9 mouse cellular contexts compared by ENCODE assay signal in genomic region chr4:137044516-137044915, GRCm38 (mm10). TPM values are rescaled to one million over a fixed set of nuclear protein-coding genes. Genes with fewer than 3 reads are reported as not detected.
DNase-seq lines count a peak whose midpoint lies in the region; ATAC-seq and TF ChIP-seq lines count a peak whose summit lies in the region.
"Had no signal": no experiment of that assay in that cellular context is flagged by ENCODE, and none has a peak within 500 bp of the region (broad histone marks: within the 10 kb centered on the region; RNA-seq: fewer than 3 reads in every experiment).

No protein-coding gene starts in this region.

- WGBS in cerebellum, adult 2 months = 45% methylated on average over 5 of the region's 5 CpGs
- WGBS in hindbrain, embryonic 12.5 days = 38% methylated on average over 5 of the region's 5 CpGs
- 45% methylated on average over 5 of the region's 5 CpGs for WGBS in hindbrain, embryonic 11.5 days
- 53% methylated on average over 5 of the region's 5 CpGs for WGBS in stomach, postnatal 0 days

- H3K4me2 ChIP-seq in hindbrain, embryonic 12.5 days (replicated peaks) = no peak overlapping the region
- no peak overlapping the region for H3K4me2 ChIP-seq in hindbrain, embryonic 11.5 days (replicated peaks; ENCODE audit: low read depth, low read length)
- H3K4me2 ChIP-seq in stomach, postnatal 0 days (replicated peaks; ENCODE audit: low read depth) = no peak overlapping the region
- H3K4me2 ChIP-seq: liver, embryonic 11.5 days had no signal

- H3K27ac ChIP-seq in cerebellum, adult 2 months (ENCODE audit: insufficient read depth, low read length) = peak overlapping the region; percentile 4
- peak overlapping the region; percentile 17; the same call in 1 of the 2 replicates for H3K27ac ChIP-seq in hindbrain, embryonic 12.5 days
- H3K27ac ChIP-seq in hindbrain, embryonic 11.5 days (ENCODE audit: low read depth, low read length) = no peak overlapping the region
- peak overlapping the region; percentile 35; the same call in 1 of the 2 replicates for H3K27ac ChIP-seq in stomach, postnatal 0 days (replicated peaks)

- TF ChIP-seq EP300 in stomach, postnatal 0 days (optimal IDR thresholded peaks at IDR 0.05) = no peak

- no peak for TF ChIP-seq POLR2A in cerebellum, adult 2 months (IDR thresholded peaks at IDR 0.05; ENCODE audit: borderline replicate concordance, insufficient read depth, low read length)

- H3K4me3 ChIP-seq in cerebellum, adult 2 months (replicated peaks; ENCODE audit: insufficient read depth, low read depth, low read length) = no peak overlapping the region
- H3K4me3 ChIP-seq in hindbrain, embryonic 12.5 days = no peak overlapping the region
- no peak overlapping the region for H3K4me3 ChIP-seq in hindbrain, embryonic 11.5 days (ENCODE audit: low read depth, low read length)
- no peak overlapping the region for H3K4me3 ChIP-seq in stomach, postnatal 0 days (ENCODE audit: low read depth, low read length)

- TF ChIP-seq CTCF in cerebellum, adult 2 months (IDR thresholded peaks at IDR 0.05; ENCODE audit: borderline replicate concordance, insufficient read depth, low read depth, low read length) = no peak
- TF ChIP-seq CTCF in stomach, postnatal 0 days (IDR thresholded peaks at IDR 0.05; ENCODE audit: low read depth) = no peak

- peaks cover 43% of the 10 kb centered on the region for H3K4me1 ChIP-seq in cerebellum, adult 2 months (ENCODE audit: control insufficient read depth, insufficient read depth, low read length)
- H3K4me1 ChIP-seq in hindbrain, embryonic 12.5 days = peaks cover 31% of the 10 kb centered on the region
- H3K4me1 ChIP-seq in hindbrain, embryonic 11.5 days (replicated peaks; ENCODE audit: control insufficient read depth, insufficient read depth, low read length) = peaks cover 2% of the 10 kb centered on the region; the same call in 1 of the 2 replicates
- no peaks in the 10 kb centered on the region for H3K4me1 ChIP-seq in stomach, postnatal 0 days (replicated peaks; ENCODE audit: control insufficient read depth, insufficient read depth)

- no peak for DNase-seq in cerebellum, adult 2 months
- DNase-seq in cerebellum, adult 11 months = no peak
- DNase-seq in hindbrain, embryonic 11.5 days (ENCODE audit: low spot score) = no peak
- peak; percentile 48 to 50 for DNase-seq in right cerebral cortex, postnatal 10 days (ENCODE audit: low spot score in 2 of 2)
- DNase-seq in right cerebral cortex, postnatal 36 days (ENCODE audit: low spot score in 2 of 2) = no peak
- DNase-seq in stomach, postnatal 0 days (ENCODE audit: low spot score) = no peak

- H3K9ac ChIP-seq in hindbrain, embryonic 12.5 days = peak overlapping the region; percentile 32
- no peak overlapping the region for H3K9ac ChIP-seq in hindbrain, embryonic 11.5 days (ENCODE audit: low read depth, low read length)
- 0 out of 2 replicates have a peak overlapping the region, but pooled peaks have one; percentile 13 for H3K9ac ChIP-seq in stomach, postnatal 0 days (ENCODE audit: low read length)

- no peaks in the 10 kb centered on the region for H3K36me3 ChIP-seq in hindbrain, embryonic 12.5 days
- H3K36me3 ChIP-seq in hindbrain, embryonic 11.5 days (ENCODE audit: control insufficient read depth, insufficient read depth, low read length) = no peaks in the 10 kb centered on the region
- H3K36me3 ChIP-seq in stomach, postnatal 0 days (ENCODE audit: control insufficient read depth, insufficient read depth, low read length) = no peaks in the 10 kb centered on the region

- no peak for ATAC-seq in hindbrain, embryonic 12.5 days (ENCODE audit: low FRiP score)
- no peak for ATAC-seq in hindbrain, embryonic 11.5 days (ENCODE audit: low FRiP score)
- ATAC-seq in stomach, postnatal 0 days (ENCODE audit: low FRiP score, low TSS enrichment) = no peak
- no peak for ATAC-seq in activated CD4-positive, CD25-positive, alpha-beta regulatory T cell, adult 4 months

- H3K9me3 ChIP-seq in hindbrain, embryonic 12.5 days (replicated peaks) = peaks cover 7% of the 10 kb centered on the region; the same call in 1 of the 2 replicates
- H3K9me3 ChIP-seq in hindbrain, embryonic 11.5 days (ENCODE audit: control insufficient read depth, low read length) = no peaks in the 10 kb centered on the region
- H3K9me3 ChIP-seq in stomach, postnatal 0 days (ENCODE audit: control insufficient read depth, low read length) = no peaks in the 10 kb centered on the region

- H3K27me3 ChIP-seq in cerebellum, adult 2 months (ENCODE audit: control insufficient read depth, insufficient read depth, low read length) = no peaks in the 10 kb centered on the region
- H3K27me3 ChIP-seq in hindbrain, embryonic 12.5 days = peaks cover 1% of the 10 kb centered on the region; the same call in 1 of the 2 replicates
- H3K27me3 ChIP-seq in hindbrain, embryonic 11.5 days (ENCODE audit: control insufficient read depth, insufficient read depth, low read length) = no peaks in the 10 kb centered on the region
- H3K27me3 ChIP-seq in stomach, postnatal 0 days (ENCODE audit: control insufficient read depth, insufficient read depth, low read length) = no peaks in the 10 kb centered on the region

RNA-seq across cellular contexts. Expression of gene Zbtb40, which starts 4.1 kb away (rescaled TPM):
- polyA plus RNA-seq in cerebellum, adult 2 months (2012; rRNA removed) = 10.2 and 12.6 TPM in 2 replicates
- polyA plus RNA-seq in hindbrain, embryonic 12.5 days (2016; fragmentation: Nextera tagmentation; extraction: Ambion mirVana) = 6.0 and 7.2 TPM in 2 replicates
- polyA plus RNA-seq in hindbrain, embryonic 11.5 days (2014; fragmentation: Nextera tagmentation; extraction: Ambion mirVana) = 3.5 and 4.1 TPM in 2 replicates
- polyA plus RNA-seq in stomach, postnatal 0 days (2015; fragmentation: Nextera tagmentation; extraction: Ambion mirVana) = 0.86 and 0.87 TPM in 2 replicates
- polyA plus RNA-seq in activated CD4-positive, CD25-positive, alpha-beta regulatory T cell, adult 4 months (2017; shearing (Covaris generic)) = 1 to 10 TPM; 3.9 to 6.0 TPM

Comparison
In these comparisons a context has a peak if more than half of its experiments do, and no peak if none do; other contexts are left out.
1. DNase-seq: peak in right cerebral cortex, postnatal 10 days (2 of 2); none in cerebellum, adult 2 months (0 of 2), cerebellum, adult 11 months (single experiment), hindbrain, embryonic 11.5 days (single experiment), right cerebral cortex, postnatal 36 days (0 of 2) and stomach, postnatal 0 days (single experiment).